Mouse (Mus musculus): ENCODE data around the gene Slc30a5. TPM values are rescaled to one million over a fixed set of nuclear protein-coding genes. Genes with fewer than 3 reads are reported as not detected.
A peak's percentile ranks its signal among the peaks of the same experiment; 100 is the strongest.
"Not testable (repeated sequence)": the region's sequence is repeated elsewhere in the genome, so short reads cannot be mapped to it uniquely, and the experiment has no call there.

Gene Slc30a5
- 10 to 100 TPM; 19.1 to 23.5 TPM for total RNA-seq (2021)
- long read RNA-seq, experiment 1, transcript Slc30a5-201 (16 exons, 3,179 nt) = major isoform, 25 of 33 reads
- long read RNA-seq, experiment 1, partial matches to known transcripts = 3 of 33 reads
- long read RNA-seq, experiment 1, other reads (novel, unspliced or antisense) = 5 of 33 reads
- long read RNA-seq, experiment 2, transcript Slc30a5-201 (16 exons, 3,179 nt) = major isoform, 15 of 20 reads
- long read RNA-seq, experiment 2, partial matches to known transcripts = 1 of 20 reads
- long read RNA-seq, experiment 2, other reads (novel, unspliced or antisense) = 4 of 20 reads

- peak; percentile 99 for DNase-seq
Measured at GRCm38 (mm10) chr13:100832741-100833639, at the start of gene Slc30a5. TSS of gene Slc30a5 (minus strand) at chr13:100833427.

GRCm38 (mm10) chr13:100881944-100882343 lies 48.7 kb upstream of the Slc30a5 start:
- DNase-seq = no peak

- DNase-seq = no peak
Measured at GRCm38 (mm10) chr13:100879806-100880205, 46.6 kb upstream of the Slc30a5 start.

GRCm38 (mm10) chr13:100879326-100879725 lies 46.1 kb upstream of the Slc30a5 start:
- no peak for DNase-seq

GRCm38 (mm10) chr13:100878264-100878663 lies 45.0 kb upstream of the Slc30a5 start:
- no peak for DNase-seq

- no peak for DNase-seq
Measured at GRCm38 (mm10) chr13:100877703-100878102, 44.5 kb upstream of the Slc30a5 start.

DNA sequence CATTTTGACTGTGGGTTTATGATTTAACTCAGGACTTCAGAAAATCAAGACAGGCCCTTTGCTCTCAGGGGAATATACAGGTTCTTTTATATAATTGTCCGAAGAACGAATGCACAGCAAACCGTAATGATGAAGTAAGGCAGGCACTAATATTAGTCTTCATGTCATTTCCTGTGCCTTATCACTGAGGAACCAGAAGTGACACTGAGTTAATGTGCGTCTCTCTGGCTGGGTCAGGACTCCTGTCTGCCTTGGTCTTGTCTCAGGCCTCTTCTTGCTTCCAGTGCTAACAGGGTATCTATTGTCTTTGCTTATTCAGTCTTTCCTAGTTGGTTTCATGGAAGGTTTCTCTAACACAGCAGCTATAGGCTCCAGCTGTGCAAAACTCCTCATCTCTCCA lies 41.9 kb upstream of the Slc30a5 start:
- DNase-seq = no peak

GRCm38 (mm10) chr13:100874588-100874987 lies 41.4 kb upstream of the Slc30a5 start:
- no peak for DNase-seq

- no peak for DNase-seq
Measured at GRCm38 (mm10) chr13:100873530-100873929, 40.3 kb upstream of the Slc30a5 start.

- DNase-seq = no peak
Measured at GRCm38 (mm10) chr13:100871445-100872171, 38.4 kb upstream of the Slc30a5 start.

GRCm38 (mm10) chr13:100869813-100870212 lies 36.6 kb upstream of the Slc30a5 start:
- no peak for DNase-seq

DNA sequence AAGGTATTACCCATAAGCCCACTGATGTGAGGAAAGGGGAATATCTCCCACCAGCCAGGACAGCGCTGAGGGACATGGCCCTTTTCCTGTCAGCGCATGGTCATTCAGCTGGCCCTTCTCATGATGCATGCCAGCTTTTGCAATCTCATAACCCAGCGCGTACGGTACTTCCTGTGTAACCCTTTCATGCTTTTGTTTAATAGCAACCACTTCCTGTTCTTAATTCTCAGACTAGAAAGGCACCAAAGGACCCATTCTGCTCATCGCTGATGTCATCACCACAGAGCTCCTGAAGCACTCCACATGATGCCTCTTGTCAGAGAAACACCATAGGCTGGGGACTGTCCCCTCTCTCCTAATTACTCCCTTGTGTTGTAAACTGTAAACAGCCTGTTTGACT lies 33.1 kb upstream of the Slc30a5 start:
- no peak for DNase-seq

DNA sequence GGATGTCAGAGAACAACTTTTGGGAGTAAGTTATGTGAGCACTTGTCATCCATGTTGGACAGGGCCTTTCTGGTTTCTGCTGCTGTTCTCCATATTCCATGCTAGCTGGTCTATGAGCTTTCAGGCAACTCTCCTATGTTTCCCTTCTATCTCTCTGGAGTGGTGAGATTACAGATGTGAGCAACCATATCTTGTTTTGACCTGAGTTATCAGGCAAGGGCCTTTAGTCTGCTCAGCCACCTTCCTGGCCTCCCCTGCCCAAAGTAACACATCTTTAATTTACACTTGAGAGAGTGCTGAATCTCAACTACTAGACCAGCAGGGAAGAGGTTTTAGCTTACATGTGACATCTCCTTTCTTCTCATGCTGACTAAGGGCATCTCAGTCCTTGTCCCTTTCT lies 32.5 kb upstream of the Slc30a5 start:
- DNase-seq = no peak

DNA sequence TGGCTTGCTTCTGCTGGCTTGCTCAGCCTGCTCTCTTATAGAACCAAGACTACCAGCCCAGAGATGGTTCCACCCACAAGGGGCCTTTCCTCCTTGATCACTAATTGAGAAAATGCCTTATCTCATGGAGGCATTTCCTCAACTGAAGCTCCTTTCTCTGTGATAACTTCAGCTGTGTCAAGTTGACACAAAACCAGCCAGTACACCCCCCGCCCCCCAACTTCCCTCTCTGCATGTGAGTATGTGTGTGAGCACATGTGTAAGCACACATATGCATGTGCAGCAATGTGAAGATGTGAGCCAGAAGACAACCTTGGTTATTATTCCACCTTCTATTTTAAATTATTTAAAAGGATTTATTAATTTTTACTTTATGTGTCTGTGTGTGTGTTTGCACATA lies 30.7 kb upstream of the Slc30a5 start:
- DNase-seq = not testable (repeated sequence)

GRCm38 (mm10) chr13:100859117-100859516 lies 25.9 kb upstream of the Slc30a5 start:
- no peak for DNase-seq

DNA sequence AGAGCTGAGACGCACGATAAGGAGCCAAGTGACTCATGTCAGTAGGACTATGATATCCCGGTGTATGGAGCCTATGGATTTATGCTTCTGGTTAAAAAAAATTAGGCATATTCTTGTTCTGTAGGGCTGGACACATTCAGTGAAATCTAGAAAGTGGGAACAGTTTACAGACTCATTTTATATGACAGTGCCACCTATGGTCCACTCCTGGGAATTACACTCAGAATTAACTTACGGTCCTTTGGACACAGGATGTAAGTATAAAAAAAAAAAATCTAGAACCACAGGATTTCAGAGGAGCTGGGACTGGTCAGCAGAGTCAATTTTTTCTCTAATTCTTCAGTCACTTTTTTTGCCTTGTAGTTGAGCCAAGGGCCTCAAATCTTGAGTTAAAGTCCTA lies 20.9 kb upstream of the Slc30a5 start:
- DNase-seq = peak; percentile 15

DNA sequence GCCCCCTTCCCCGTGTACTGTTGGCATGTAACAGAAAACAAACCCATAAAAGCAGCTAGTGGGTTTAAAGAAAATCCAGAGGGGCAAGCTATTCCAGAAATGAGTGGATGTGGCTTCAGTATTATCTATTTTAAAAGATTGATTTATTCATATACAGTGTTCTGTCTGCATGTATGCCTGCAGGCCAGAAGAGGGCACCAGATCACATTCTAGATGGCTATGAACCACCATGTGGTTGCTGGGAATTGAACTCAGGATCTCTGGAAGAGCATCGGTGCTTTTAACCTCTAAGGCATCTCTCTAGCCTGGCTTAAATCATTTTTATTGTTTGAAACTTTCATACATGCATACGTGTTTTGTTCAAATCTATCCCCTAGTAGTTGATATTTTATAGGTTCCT lies 19.9 kb upstream of the Slc30a5 start:
- no peak for DNase-seq

DNA sequence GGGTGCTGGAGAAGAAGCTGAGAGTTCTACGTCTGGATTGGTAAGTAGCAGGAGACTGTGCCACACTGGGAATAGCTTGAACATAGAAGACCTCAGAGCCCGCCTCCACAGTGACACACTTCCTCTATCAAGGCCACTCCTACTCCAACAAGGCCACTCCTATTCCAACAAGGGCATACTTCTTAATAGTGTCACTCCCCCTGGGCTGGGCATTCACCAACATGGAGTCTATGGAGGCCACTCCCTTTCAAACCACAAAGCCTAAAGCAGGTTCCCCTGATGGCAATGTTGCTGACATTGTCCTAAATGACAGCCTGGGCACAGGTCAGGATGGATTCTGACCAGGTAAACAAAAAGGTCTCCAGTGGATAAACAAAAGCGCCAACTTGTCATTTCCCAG lies 15.9 kb upstream of the Slc30a5 start:
- no peak for DNase-seq

DNA sequence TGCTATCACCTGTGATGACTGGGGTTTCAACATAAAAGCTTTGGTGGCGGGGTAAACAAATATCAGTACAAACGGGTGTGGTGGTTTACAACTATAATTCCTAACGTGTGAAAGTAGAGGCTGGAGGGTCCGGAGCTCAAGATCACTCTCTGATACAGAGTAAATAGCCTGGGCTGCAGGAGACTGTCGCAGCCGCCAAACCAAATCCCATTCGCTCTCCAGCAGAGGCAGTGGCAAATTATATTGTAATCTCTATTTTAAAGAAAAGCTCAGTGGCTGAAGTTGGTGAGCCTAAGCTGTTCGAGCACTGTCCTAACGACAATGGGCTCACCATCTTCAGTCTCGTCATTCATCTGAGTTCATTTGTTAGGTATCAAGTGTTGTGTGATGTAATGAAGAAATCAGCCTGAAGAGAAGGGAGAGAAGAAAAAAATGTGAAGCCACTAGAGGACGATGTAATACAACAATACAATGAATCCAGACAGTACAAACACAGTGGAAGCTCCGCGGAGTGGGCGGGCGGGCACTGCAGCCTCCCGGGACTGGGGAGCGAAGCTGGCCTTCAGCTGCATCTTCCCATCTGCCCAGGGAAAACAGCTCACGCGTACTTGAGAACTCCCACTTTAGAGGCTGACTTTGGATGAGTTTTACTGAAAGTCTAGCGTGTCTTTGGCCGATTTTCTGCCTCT lies 13.8 kb upstream of the Slc30a5 start:
- DNase-seq = peak; percentile 48

DNA sequence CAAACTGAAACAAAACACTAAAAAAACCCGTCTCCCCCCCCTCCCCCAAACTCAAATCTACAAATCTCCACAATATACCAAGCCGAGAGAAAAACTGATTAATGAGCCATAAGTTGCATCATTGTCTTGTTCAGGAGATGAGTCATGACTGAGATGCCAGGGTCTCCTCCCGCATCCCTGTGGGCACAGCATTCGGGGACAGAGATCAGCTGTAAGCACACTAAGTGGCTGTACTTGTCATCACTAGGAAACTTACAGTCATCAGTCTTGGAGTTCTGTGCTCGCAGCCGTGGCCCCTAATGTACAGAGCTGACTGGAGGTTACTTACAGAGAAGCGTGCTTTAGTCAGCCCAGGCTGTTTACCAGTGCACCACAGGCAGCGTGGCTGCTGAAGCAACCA lies 13.0 kb upstream of the Slc30a5 start:
- no peak for DNase-seq

- DNase-seq = no peak
Measured at GRCm38 (mm10) chr13:100843944-100844343, 10.7 kb upstream of the Slc30a5 start.
